Mouse (Mus musculus): ENCODE results near the gene Zfp704. TPM values are rescaled to one million over a fixed set of nuclear protein-coding genes. Genes with fewer than 3 reads are reported as not detected.

Zfp704 gene
- polyA plus RNA-seq (2016; fragmentation: Nextera tagmentation; extraction: Ambion mirVana): 6.1 and 7.2 TPM in 2 replicates

GRCm38 (mm10) chr3:9609581-9610341, at the start of gene Zfp704:
Gene Zfp704, minus strand, starts transcription at chr3:9610085.
- H3K4me3 ChIP-seq: peak within 1 kb of the TSS; percentile 96
- H3K27ac ChIP-seq: peak within 1 kb of the TSS; percentile 97
- peaks cover 32% of the 10 kb centered on the region for H3K4me1 ChIP-seq
- no peaks in the 10 kb centered on the region for H3K36me3 ChIP-seq
- no peaks in the 10 kb centered on the region for H3K9me3 ChIP-seq
- 14% methylated on average over 97 of the region's 97 CpGs for WGBS
- peak; percentile 93 for DNase-seq (ENCODE audit: low spot score)
- no peaks in the 10 kb centered on the region for H3K27me3 ChIP-seq (ENCODE audit: insufficient read depth, poor library complexity, severe bottlenecking)

GRCm38 (mm10) chr3:9633036-9634005, 23.4 kb upstream of the Zfp704 start:
- Histone ChIP-seq H3K4me1 (peaks cover 7% of the 10 kb centered on the region; the same call in 1 of the 2 replicates), H3K4me3 (no peak overlapping the region), H3K27ac (no peak overlapping the region), H3K27me3 (ENCODE audit: insufficient read depth, poor library complexity, severe bottlenecking) (no peaks in the 10 kb centered on the region), H3K36me3 (no peaks in the 10 kb centered on the region), H3K9me3 (no peaks in the 10 kb centered on the region)
- 79% methylated on average over 10 of the region's 10 CpGs for WGBS
- no peak for DNase-seq (ENCODE audit: low spot score)

- DNase-seq (ENCODE audit: low spot score): no peak
- Histone ChIP-seq H3K4me1 (peaks cover 12% of the 10 kb centered on the region; the same call in 1 of the 2 replicates), H3K27me3 (ENCODE audit: insufficient read depth, poor library complexity, severe bottlenecking) (no peaks in the 10 kb centered on the region), H3K9me3 (no peaks in the 10 kb centered on the region), H3K27ac (peak overlapping the region; percentile 37), H3K4me3 (peak overlapping the region; percentile 37), H3K36me3 (no peaks in the 10 kb centered on the region)
- 20% methylated on average over 17 of the region's 17 CpGs for WGBS
These were observed 20.1 kb upstream of the Zfp704 start for GRCm38 (mm10) chr3:9629951-9630350.

GRCm38 (mm10) chr3:9628041-9628440, 18.2 kb upstream of the Zfp704 start:
- Histone ChIP-seq H3K36me3 (no peaks in the 10 kb centered on the region), H3K4me1 (peaks cover 12% of the 10 kb centered on the region; the same call in 1 of the 2 replicates), H3K27ac (no peak overlapping the region), H3K27me3 (ENCODE audit: insufficient read depth, poor library complexity, severe bottlenecking) (no peaks in the 10 kb centered on the region), H3K4me3 (no peak overlapping the region), H3K9me3 (no peaks in the 10 kb centered on the region)
- WGBS: 62% methylated on average over 4 of the region's 4 CpGs
- no peak for DNase-seq (ENCODE audit: low spot score)

- Histone ChIP-seq H3K27me3 (ENCODE audit: insufficient read depth, poor library complexity, severe bottlenecking) (no peaks in the 10 kb centered on the region), H3K36me3 (no peaks in the 10 kb centered on the region), H3K4me3 (no peak overlapping the region), H3K4me1 (peaks cover 12% of the 10 kb centered on the region; the same call in 1 of the 2 replicates), H3K9me3 (no peaks in the 10 kb centered on the region), H3K27ac (no peak overlapping the region)
- 62% methylated on average over 5 of the region's 5 CpGs for WGBS
- DNase-seq (ENCODE audit: low spot score): no peak
These were observed 16.3 kb upstream of the Zfp704 start for GRCm38 (mm10) chr3:9626149-9626548.

- Histone ChIP-seq H3K27ac (no peak overlapping the region), H3K36me3 (no peaks in the 10 kb centered on the region), H3K4me1 (peaks cover 6% of the 10 kb centered on the region), H3K27me3 (ENCODE audit: insufficient read depth, poor library complexity, severe bottlenecking) (no peaks in the 10 kb centered on the region), H3K4me3 (no peak overlapping the region), H3K9me3 (no peaks in the 10 kb centered on the region)
- WGBS: 82% methylated on average over 12 of the region's 12 CpGs
- DNase-seq (ENCODE audit: low spot score): no peak
These were observed 10.7 kb upstream of the Zfp704 start for GRCm38 (mm10) chr3:9620611-9621010.

- H3K27ac ChIP-seq: no peak overlapping the region
- H3K9me3 ChIP-seq: no peaks in the 10 kb centered on the region
- no peaks in the 10 kb centered on the region for H3K36me3 ChIP-seq
- H3K27me3 ChIP-seq (ENCODE audit: insufficient read depth, poor library complexity, severe bottlenecking): no peaks in the 10 kb centered on the region
- peaks cover 6% of the 10 kb centered on the region for H3K4me1 ChIP-seq
- H3K4me3 ChIP-seq: no peak overlapping the region
- WGBS: 62% methylated on average over 6 of the region's 6 CpGs
- no peak for DNase-seq (ENCODE audit: low spot score)
These were observed 9.8 kb upstream of the Zfp704 start for GRCm38 (mm10) chr3:9619562-9620275.

GRCm38 (mm10) chr3:9617101-9617500, 7.2 kb upstream of the Zfp704 start:
- H3K27me3 ChIP-seq (ENCODE audit: insufficient read depth, poor library complexity, severe bottlenecking): no peaks in the 10 kb centered on the region
- no peaks in the 10 kb centered on the region for H3K36me3 ChIP-seq
- H3K4me3 ChIP-seq: no peak overlapping the region
- 69% methylated on average over 9 of the region's 9 CpGs for WGBS
- H3K27ac ChIP-seq: no peak overlapping the region
- DNase-seq (ENCODE audit: low spot score): no peak
- H3K4me1 ChIP-seq: peaks cover 8% of the 10 kb centered on the region
- H3K9me3 ChIP-seq: no peaks in the 10 kb centered on the region

GRCm38 (mm10) chr3:9614676-9615075, 4.8 kb upstream of the Zfp704 start:
- no peaks in the 10 kb centered on the region for H3K9me3 ChIP-seq
- H3K27me3 ChIP-seq (ENCODE audit: insufficient read depth, poor library complexity, severe bottlenecking): no peaks in the 10 kb centered on the region
- no peak overlapping the region for H3K27ac ChIP-seq
- WGBS: 50% methylated on average over 12 of the region's 12 CpGs
- no peak overlapping the region for H3K4me3 ChIP-seq
- H3K4me1 ChIP-seq: peaks cover 11% of the 10 kb centered on the region
- H3K36me3 ChIP-seq: no peaks in the 10 kb centered on the region
- DNase-seq (ENCODE audit: low spot score): no peak

- Histone ChIP-seq H3K27ac (0 out of 2 replicates have a peak overlapping the region, but pooled peaks have one; percentile 13), H3K4me3 (no peak overlapping the region), H3K9me3 (no peaks in the 10 kb centered on the region), H3K4me1 (peaks cover 8% of the 10 kb centered on the region; the same call in 1 of the 2 replicates), H3K27me3 (ENCODE audit: insufficient read depth, poor library complexity, severe bottlenecking) (no peaks in the 10 kb centered on the region), H3K36me3 (no peaks in the 10 kb centered on the region)
- DNase-seq (ENCODE audit: low spot score): no peak
- 65% methylated on average over 8 of the region's 8 CpGs for WGBS
These were observed 4.1 kb upstream of the Zfp704 start for GRCm38 (mm10) chr3:9614011-9614410.

GRCm38 (mm10) chr3:9611226-9611625, 1.3 kb upstream of the Zfp704 start:
- Histone ChIP-seq H3K9me3 (no peaks in the 10 kb centered on the region), H3K27me3 (ENCODE audit: insufficient read depth, poor library complexity, severe bottlenecking) (no peaks in the 10 kb centered on the region), H3K36me3 (no peaks in the 10 kb centered on the region), H3K27ac (no peak overlapping the region), H3K4me3 (no peak overlapping the region), H3K4me1 (peaks cover 22% of the 10 kb centered on the region)
- WGBS: 74% methylated on average over 4 of the region's 4 CpGs
- no peak for DNase-seq (ENCODE audit: low spot score)

- DNase-seq (ENCODE audit: low spot score): no peak
- H3K27me3 ChIP-seq (ENCODE audit: insufficient read depth, poor library complexity, severe bottlenecking): no peaks in the 10 kb centered on the region
- no peaks in the 10 kb centered on the region for H3K9me3 ChIP-seq
- H3K27ac ChIP-seq: 0 out of 2 replicates have a peak overlapping the region, but pooled peaks have one; percentile 97
- 82% methylated on average over 2 of the region's 2 CpGs for WGBS
- H3K36me3 ChIP-seq: no peaks in the 10 kb centered on the region
- peaks cover 30% of the 10 kb centered on the region for H3K4me1 ChIP-seq
- peak overlapping the region; percentile 96 for H3K4me3 ChIP-seq
These were observed 541 bp upstream of the Zfp704 start for GRCm38 (mm10) chr3:9610426-9610825.
